Mouse (Mus musculus) kidney, adult 18-20 months (tissue): ENCODE data around the gene Gm8024.
"Not testable (repeated sequence)": the region's sequence is repeated elsewhere in the genome, so short reads cannot be mapped to it uniquely, and the experiment has no call there.

Experiments used
- DNase-seq: peaks from one replicate; pipeline ENCODE4 v3.0.0; 2021

Gene Gm8024

DNA sequence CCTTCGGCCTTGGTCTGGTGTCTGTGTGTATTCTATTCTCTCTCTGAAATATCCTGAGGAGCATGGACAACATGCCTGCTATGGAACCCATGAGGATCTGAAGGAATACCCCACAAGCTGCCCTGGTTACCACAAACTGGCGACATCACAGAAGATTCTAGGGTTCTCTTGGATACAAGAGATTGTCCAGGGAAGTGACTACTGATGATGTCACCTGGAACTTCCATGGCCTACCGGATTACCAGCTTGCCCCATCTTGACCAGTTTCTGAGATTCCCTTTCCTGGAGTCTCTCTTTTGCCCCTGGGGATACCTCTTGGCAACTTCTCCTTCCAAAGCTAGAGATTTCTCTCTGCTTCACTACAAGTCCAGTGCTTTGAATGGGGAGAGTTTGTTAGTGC lies at the start of gene Gm8024:
Gm8024 (minus strand) TSS at position 101 of the 400 bp plus-strand sequence.
- not testable (repeated sequence) for DNase-seq

- peak; percentile 56 for DNase-seq
Observed at GRCm38 (mm10) chr14:42543170-42543701, 19.2 kb upstream of the Gm8024 start.

- DNase-seq = not testable (repeated sequence)
Observed at GRCm38 (mm10) chr14:42542316-42543169, 18.5 kb upstream of the Gm8024 start.

GRCm38 (mm10) chr14:42502249-42502648 lies 21.8 kb downstream of the Gm8024 start, which contains the start of gene Gm8020:
Gene Gm8020 (minus strand): TSS chr14:42502349.
- DNase-seq = not testable (repeated sequence)
